Mouse (Mus musculus) MEL (cell line): Measurements from ENCODE around the gene Med11. TPM values are rescaled to one million over a fixed set of nuclear protein-coding genes. Genes with fewer than 3 reads are reported as not detected.

Experiments
- DNase-seq: peaks from one replicate; pipeline ENCODE4 v3.0.0; 2011; ENCODE audit warnings: low read depth, low spot score
- H3K27ac ChIP-seq: 2 replicates; pipeline ENCODE4 v1.5.1; 2012; ENCODE audit warnings: low read depth, mild to moderate bottlenecking, control low read depth, low read length, moderate library complexity; ENCODE audit not compliant: control insufficient read depth
- H3K27me3 ChIP-seq, 2 experiments: fragments of 150-350 bp in 1 of 2; sonication (generic) in 1 of 2; 2 replicates each; pipeline ENCODE4 v1.6.1; 2012; ENCODE audit warnings: low read length in 2 of 2, mild to moderate bottlenecking in 2 of 2, improper control_type of control experiment in 1 of 2, moderate library complexity in 1 of 2; ENCODE audit not compliant: insufficient read depth in 2 of 2, control insufficient read depth in 1 of 2
- H3K36me3 ChIP-seq, 2 experiments: 2 replicates each; pipeline ENCODE4 v1.6.1; 2012 to 2014; ENCODE audit warnings: low read length in 2 of 2, improper control_type of control experiment in 1 of 2, inconsistent platforms in 1 of 2, mild to moderate bottlenecking in 1 of 2; ENCODE audit not compliant: insufficient read depth in 2 of 2, control insufficient read depth in 1 of 2
- H3K4me1 ChIP-seq, 2 experiments: fragments of 150-350 bp in 1 of 2; sonication (generic) in 1 of 2; 2 replicates each; pipeline ENCODE4 v1.6.1; 2012; ENCODE audit warnings: low read length in 2 of 2, improper control_type of control experiment in 1 of 2, mild to moderate bottlenecking in 1 of 2; ENCODE audit not compliant: insufficient read depth in 2 of 2, control insufficient read depth in 1 of 2
- H3K4me3 ChIP-seq, 2 experiments: fragments of 150-350 bp in 1 of 2; sonication (generic) in 1 of 2; 2 replicates each; pipeline ENCODE4 v1.5.1; 2012; ENCODE audit warnings: low read depth in 2 of 2, low read length in 2 of 2, mild to moderate bottlenecking in 2 of 2, moderate library complexity in 2 of 2, control low read depth in 1 of 2, improper control_type of control experiment in 1 of 2; ENCODE audit not compliant: control insufficient read depth in 1 of 2, insufficient read depth in 1 of 2
- H3K79me2 ChIP-seq: 2 replicates; pipeline ENCODE4 v1.6.1; 2012; ENCODE audit warnings: mild to moderate bottlenecking, low read length, moderate library complexity; ENCODE audit not compliant: control insufficient read depth, poor library complexity, insufficient read depth
- H3K9ac ChIP-seq: 2 replicates; pipeline ENCODE4 v1.6.1; 2012; ENCODE audit warnings: low read depth, mild to moderate bottlenecking, control low read depth, low read length, moderate library complexity; ENCODE audit not compliant: control insufficient read depth, poor library complexity, severe bottlenecking
- H3K9me3 ChIP-seq: fragments of 150-350 bp; sonication (generic); replicated peaks from 2 replicates; pipeline ENCODE4 v1.6.1; 2012; ENCODE audit warnings: mild to moderate bottlenecking, low read length, improper control_type of control experiment, moderate library complexity; ENCODE audit not compliant: insufficient read depth
- BHLHE40 ChIP-seq: IDR thresholded peaks from 2 replicates; pipeline ENCODE4 v1.6.1; 2012; ENCODE audit warnings: low read depth, mild to moderate bottlenecking, inconsistent platforms, low read length, improper control_type of control experiment, borderline replicate concordance
- CHD1 ChIP-seq: IDR thresholded peaks from 2 replicates; pipeline ENCODE4 v1.6.1; 2012; ENCODE audit warnings: low read depth, mild to moderate bottlenecking, inconsistent platforms, low read length, improper control_type of control experiment
- CHD2 ChIP-seq: IDR thresholded peaks from 2 replicates; pipeline ENCODE4 v1.6.1; 2011; ENCODE audit warnings: low read length, improper control_type of control experiment
- E2F4 ChIP-seq: IDR thresholded peaks from 2 replicates; pipeline ENCODE4 v1.6.1; 2011; ENCODE audit warnings: low read depth, low read length, improper control_type of control experiment, borderline replicate concordance
- ELF1 ChIP-seq: IDR thresholded peaks from 2 replicates; pipeline ENCODE4 v1.6.1; 2014; ENCODE audit warnings: low read depth, mild to moderate bottlenecking, inconsistent platforms, low read length, improper control_type of control experiment, moderate library complexity
- ETS1 ChIP-seq: IDR thresholded peaks from 2 replicates; pipeline ENCODE4 v1.6.1; 2012; ENCODE audit warnings: low read depth, mild to moderate bottlenecking, inconsistent platforms, low read length, improper control_type of control experiment, moderate library complexity
- GABPA ChIP-seq: IDR thresholded peaks from 2 replicates; pipeline ENCODE4 v1.6.1; 2012; ENCODE audit warnings: low read depth, mild to moderate bottlenecking, inconsistent platforms, low read length, improper control_type of control experiment, moderate library complexity
- GATA1 ChIP-seq: IDR thresholded peaks from 2 replicates; pipeline ENCODE4 v1.6.1; 2011; ENCODE audit warnings: low read depth, low read length, improper control_type of control experiment
- HCFC1 ChIP-seq: IDR thresholded peaks from 2 replicates; pipeline ENCODE4 v1.6.1; 2012; ENCODE audit warnings: low read depth, mild to moderate bottlenecking, inconsistent platforms, low read length, improper control_type of control experiment, moderate library complexity
- KAT2A ChIP-seq: conservative IDR thresholded peaks from 2 replicates; pipeline ENCODE4 v1.6.1; 2012; ENCODE audit warnings: low read depth, low read length, improper control_type of control experiment, inconsistent platforms
- MAFK ChIP-seq: IDR thresholded peaks from 2 replicates; pipeline ENCODE4 v1.6.1; 2011; ENCODE audit warnings: low read depth, mild to moderate bottlenecking, low read length, improper control_type of control experiment, borderline replicate concordance
- MAX ChIP-seq: IDR thresholded peaks from 2 replicates; pipeline ENCODE4 v1.6.1; 2011; ENCODE audit warnings: low read length, improper control_type of control experiment
- MAZ ChIP-seq: IDR thresholded peaks from 2 replicates; pipeline ENCODE4 v1.6.1; 2012; ENCODE audit warnings: low read depth, mild to moderate bottlenecking, inconsistent platforms, low read length, improper control_type of control experiment
- MEF2A ChIP-seq: IDR thresholded peaks from 2 replicates; pipeline ENCODE4 v1.6.1; 2014; ENCODE audit warnings: low read depth, mild to moderate bottlenecking, inconsistent platforms, low read length, improper control_type of control experiment; ENCODE audit not compliant: poor library complexity, insufficient replicate concordance, severe bottlenecking; ENCODE audit errors: extremely low read depth
- MXI1 ChIP-seq: IDR thresholded peaks from 2 replicates; pipeline ENCODE4 v1.6.1; 2011; ENCODE audit warnings: mild to moderate bottlenecking, low read depth, low read length, improper control_type of control experiment
- MYB ChIP-seq: IDR thresholded peaks from 2 replicates; pipeline ENCODE4 v1.6.1; 2011; ENCODE audit warnings: mild to moderate bottlenecking, low read depth, low read length, improper control_type of control experiment
- MYC ChIP-seq: IDR thresholded peaks from 2 replicates; pipeline ENCODE4 v1.6.1; 2011; ENCODE audit warnings: low read depth, mild to moderate bottlenecking, low read length, improper control_type of control experiment, moderate library complexity
- NELFE ChIP-seq: IDR thresholded peaks from 2 replicates; pipeline ENCODE4 v1.6.1; 2011; ENCODE audit warnings: low read depth, low read length, improper control_type of control experiment
- NRF1 ChIP-seq: IDR thresholded peaks from 2 replicates; pipeline ENCODE4 v1.6.1; 2014; ENCODE audit warnings: low read depth, mild to moderate bottlenecking, inconsistent platforms, low read length, improper control_type of control experiment, moderate library complexity; ENCODE audit not compliant: poor library complexity, insufficient read depth, severe bottlenecking
- POLR2A ChIP-seq, 2 experiments: IDR thresholded peaks; 2 replicates each; pipeline ENCODE4 v1.6.1; 2011 to 2012; ENCODE audit warnings: low read length in 2 of 2, mild to moderate bottlenecking in 2 of 2, control low read depth in 1 of 2, improper control_type of control experiment in 1 of 2, low read depth in 1 of 2, moderate library complexity in 1 of 2; ENCODE audit not compliant: control insufficient read depth in 1 of 2, insufficient read depth in 1 of 2, poor library complexity in 1 of 2
- POLR2AphosphoS5 ChIP-seq: IDR thresholded peaks from 2 replicates; pipeline ENCODE4 v1.6.1; 2012; ENCODE audit warnings: low read depth, borderline replicate concordance, mild to moderate bottlenecking, inconsistent platforms, low read length, moderate library complexity, mixed read lengths
- RAD21 ChIP-seq: IDR thresholded peaks from 2 replicates; pipeline ENCODE4 v1.6.1; 2011; ENCODE audit warnings: mild to moderate bottlenecking, low read depth, low read length, improper control_type of control experiment
- RCOR1 ChIP-seq: IDR thresholded peaks from 2 replicates; pipeline ENCODE4 v1.6.1; 2012; ENCODE audit warnings: low read depth, mild to moderate bottlenecking, inconsistent platforms, low read length, improper control_type of control experiment
- SIN3A ChIP-seq: IDR thresholded peaks from 2 replicates; pipeline ENCODE4 v1.6.1; 2012; ENCODE audit warnings: low read length, improper control_type of control experiment, inconsistent platforms
- SMC3 ChIP-seq: IDR thresholded peaks from 2 replicates; pipeline ENCODE4 v1.6.1; 2011; ENCODE audit warnings: low read depth, low read length, improper control_type of control experiment
- TAL1 ChIP-seq: IDR thresholded peaks from 2 replicates; pipeline ENCODE4 v1.6.1; 2012; ENCODE audit warnings: mild to moderate bottlenecking, inconsistent platforms, low read length, moderate library complexity, mixed read lengths
- TBP ChIP-seq: IDR thresholded peaks from 2 replicates; pipeline ENCODE4 v1.8.0; 2011; ENCODE audit warnings: low read depth, low read length, improper control_type of control experiment
- TCF12 ChIP-seq: IDR thresholded peaks from 2 replicates; pipeline ENCODE4 v1.6.1; 2014; ENCODE audit warnings: low read depth, mild to moderate bottlenecking, inconsistent platforms, low read length, improper control_type of control experiment, moderate library complexity
- UBTF ChIP-seq: IDR thresholded peaks from 2 replicates; pipeline ENCODE4 v1.6.1; 2012; ENCODE audit warnings: low read depth, mild to moderate bottlenecking, inconsistent platforms, low read length, improper control_type of control experiment, moderate library complexity, borderline replicate concordance; ENCODE audit not compliant: insufficient read depth
- USF1 ChIP-seq: IDR thresholded peaks from 2 replicates; pipeline ENCODE4 v1.6.1; 2014; ENCODE audit warnings: low read depth, mild to moderate bottlenecking, inconsistent platforms, low read length, improper control_type of control experiment, moderate library complexity
- USF2 ChIP-seq, 2 experiments: IDR thresholded peaks; 2 replicates each; pipeline ENCODE4 v1.6.1; 2011 to 2012; ENCODE audit warnings: improper control_type of control experiment in 2 of 2, low read length in 2 of 2, borderline replicate concordance in 1 of 2, inconsistent platforms in 1 of 2, low read depth in 1 of 2, mild to moderate bottlenecking in 1 of 2; ENCODE audit not compliant: insufficient read depth in 1 of 2
- ZC3H11A ChIP-seq: IDR thresholded peaks from 2 replicates; pipeline ENCODE4 v1.6.1; 2012; ENCODE audit warnings: low read depth, mild to moderate bottlenecking, inconsistent platforms, low read length, improper control_type of control experiment
- ZKSCAN1 ChIP-seq: IDR thresholded peaks from 2 replicates; pipeline ENCODE4 v1.6.1; 2012; ENCODE audit warnings: low read depth, mild to moderate bottlenecking, inconsistent platforms, low read length, improper control_type of control experiment, moderate library complexity
- ZMIZ1 ChIP-seq: IDR thresholded peaks from 2 replicates; pipeline ENCODE4 v1.6.1; 2012; ENCODE audit warnings: low read depth, mild to moderate bottlenecking, inconsistent platforms, low read length, improper control_type of control experiment, moderate library complexity
- ZNF384 ChIP-seq: IDR thresholded peaks from 2 replicates; pipeline ENCODE4 v1.6.1; 2012; ENCODE audit warnings: low read depth, mild to moderate bottlenecking, inconsistent platforms, low read length, improper control_type of control experiment
- polyA plus RNA-seq, 2 experiments: library from polyadenylated mRNA; stranded (reverse) in 1 of 2; unstranded in 1 of 2; fragments of >175 nt in 1 of 2; fragments of >200 nt in 1 of 2; gene quantifications; 2 replicates each; pipeline versions ENCODE4 v1.2.1 to v1.2.4; 2012; ENCODE audit warnings: low replicate concordance in 2 of 2, low read depth in 1 of 2; ENCODE audit not compliant: insufficient read length in 2 of 2, insufficient read depth in 1 of 2, missing spikeins in 1 of 2
- total RNA-seq: library from RNA; depleted of rRNA; stranded (reverse); fragments of 300-350 nt; gene quantifications from 2 replicates; pipeline ENCODE4 v1.2.3, GENCODE M21; 2012; rRNA removed

Med11 gene
- 43.0 and 43.3 TPM in 2 replicates for total RNA-seq
- polyA plus RNA-seq: 10 to 100 TPM in 1 of 2 experiments, not detected in 1; 40.0 TPM

DNA sequence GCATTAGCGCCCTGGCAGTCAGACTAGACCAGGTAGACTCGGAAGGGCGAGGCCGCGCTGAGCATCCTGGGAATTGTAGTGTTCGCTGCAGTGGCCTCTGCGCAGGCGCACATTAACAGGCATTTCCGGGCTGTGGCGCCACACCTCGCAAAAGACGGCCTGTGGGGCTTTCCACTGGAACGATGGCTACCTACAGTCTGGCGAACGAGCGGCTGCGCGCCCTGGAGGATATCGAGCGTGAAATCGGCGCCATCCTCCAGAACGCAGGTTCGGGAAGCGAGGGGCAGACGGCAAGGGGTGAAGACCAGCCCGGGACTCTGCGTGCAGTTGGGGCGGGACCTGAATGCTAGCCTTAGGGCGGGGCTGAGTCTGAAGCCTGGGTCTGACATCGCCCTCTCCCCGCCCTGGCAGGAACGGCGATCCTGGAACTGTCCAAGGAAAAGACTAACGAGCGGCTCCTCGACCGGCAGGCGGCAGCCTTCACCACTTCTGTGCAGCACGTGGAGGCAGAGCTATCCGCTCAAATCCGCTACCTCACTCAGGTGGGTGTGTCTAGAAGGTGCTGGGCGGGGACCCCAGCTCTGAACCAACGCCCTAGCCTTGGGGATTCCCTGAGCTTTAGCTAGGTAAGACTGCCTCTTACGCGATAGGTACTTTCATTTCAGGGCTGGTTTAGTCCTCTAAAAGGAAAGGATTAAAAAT lies at the start of gene Med11:
TSS of gene Med11 (plus strand) at position 123 of the 702 bp plus-strand sequence.
- Histone ChIP-seq H3K9ac (peak within 1 kb of the TSS; percentile 96), H3K9me3 (no peaks in the 10 kb centered on the region), H3K4me1 (peaks cover 13 to 34% of the 10 kb centered on the region in 2 experiments), H3K4me3 (peak within 1 kb of the TSS; percentile 84 to 92), H3K27ac (peak within 1 kb of the TSS; percentile 95), H3K27me3 (no peaks in the 10 kb centered on the region), H3K79me2 (peaks cover 6% of the 10 kb centered on the region), H3K36me3 (peaks cover 0 to 29% of the 10 kb centered on the region in 2 experiments; a peak in 2 of 4 replicates)
- peak; percentile 99 for DNase-seq
- TF ChIP-seq ETS1: peak; percentile 78
- TF ChIP-seq SIN3A: peak; percentile 99
- 0 out of 2 replicates have a peak, but pooled peaks have one; percentile 5 for TF ChIP-seq MEF2A
- TF ChIP-seq MYC: peak; percentile 100
- peak; percentile 48; the same call in 1 of the 2 replicates for TF ChIP-seq TBP
- TF ChIP-seq MAZ: no peak; the same call in none of the 2 replicates
- TF ChIP-seq ZKSCAN1: no peak
- TF ChIP-seq NELFE: peak; percentile 96
- peak; percentile 82; the same call in 1 of the 2 replicates for TF ChIP-seq KAT2A
- TF ChIP-seq BHLHE40: peak; percentile 87
- TF ChIP-seq MXI1: peak; percentile 100
- TF ChIP-seq TAL1: no peak
- peak; percentile 100 for TF ChIP-seq MAX
- TF ChIP-seq E2F4: no peak
- TF ChIP-seq ZMIZ1: peak; percentile 77
- TF ChIP-seq ZNF384: no peak
- TF ChIP-seq RCOR1: peak; percentile 48; the same call in 1 of the 2 replicates
- no peak for TF ChIP-seq CHD2
- TF ChIP-seq MAFK: no peak
- TF ChIP-seq UBTF: no peak
- TF ChIP-seq HCFC1: peak; percentile 98
- TF ChIP-seq GATA1: no peak
- peak; percentile 66 for TF ChIP-seq RAD21
- TF ChIP-seq NRF1: peak; percentile 93
- no peak for TF ChIP-seq GABPA
- peak; percentile 37 for TF ChIP-seq ZC3H11A
- peak; percentile 83 for TF ChIP-seq SMC3
- peak; percentile 84 to 90 for TF ChIP-seq POLR2A (IDR thresholded peaks at IDR 0.05; ENCODE audit: control insufficient read depth in 1 of 2, insufficient read depth in 1 of 2, low read depth in 1 of 2, low read length in 2 of 2, poor library complexity in 1 of 2)
- peak; percentile 86 for TF ChIP-seq USF1
- no peak for TF ChIP-seq CHD1
- no peak for TF ChIP-seq USF2 (IDR thresholded peaks at IDR 0.05; ENCODE audit: borderline replicate concordance in 1 of 2, insufficient read depth in 1 of 2, low read depth in 1 of 2, low read length in 2 of 2)
- no peak for TF ChIP-seq POLR2AphosphoS5
- peak; percentile 43; the same call in 1 of the 2 replicates for TF ChIP-seq TCF12
- TF ChIP-seq ELF1: peak; percentile 99
- no peak; the same call in 1 of the 2 replicates for TF ChIP-seq MYB
